Mouse (Mus musculus) MEL (cell line): ENCODE measurements around the gene Pld5. TPM values are rescaled to one million over a fixed set of nuclear protein-coding genes. Genes with fewer than 3 reads are reported as not detected.

ENCODE experiments used
- DNase-seq: peaks from one replicate; pipeline ENCODE4 v3.0.0; 2011; ENCODE audit warnings: low read depth, low spot score
- H3K27ac ChIP-seq: 2 replicates; pipeline ENCODE4 v1.5.1; 2012; ENCODE audit warnings: low read depth, mild to moderate bottlenecking, control low read depth, low read length, moderate library complexity; ENCODE audit not compliant: control insufficient read depth
- H3K27me3 ChIP-seq, 2 experiments: fragments of 150-350 bp in 1 of 2; sonication (generic) in 1 of 2; 2 replicates each; pipeline ENCODE4 v1.6.1; 2012; ENCODE audit warnings: low read length in 2 of 2, mild to moderate bottlenecking in 2 of 2, improper control_type of control experiment in 1 of 2, moderate library complexity in 1 of 2; ENCODE audit not compliant: insufficient read depth in 2 of 2, control insufficient read depth in 1 of 2
- H3K36me3 ChIP-seq, 2 experiments: 2 replicates each; pipeline ENCODE4 v1.6.1; 2012 to 2014; ENCODE audit warnings: low read length in 2 of 2, improper control_type of control experiment in 1 of 2, inconsistent platforms in 1 of 2, mild to moderate bottlenecking in 1 of 2; ENCODE audit not compliant: insufficient read depth in 2 of 2, control insufficient read depth in 1 of 2
- H3K4me1 ChIP-seq, 2 experiments: fragments of 150-350 bp in 1 of 2; sonication (generic) in 1 of 2; 2 replicates each; pipeline ENCODE4 v1.6.1; 2012; ENCODE audit warnings: low read length in 2 of 2, improper control_type of control experiment in 1 of 2, mild to moderate bottlenecking in 1 of 2; ENCODE audit not compliant: insufficient read depth in 2 of 2, control insufficient read depth in 1 of 2
- H3K4me3 ChIP-seq, 2 experiments: fragments of 150-350 bp in 1 of 2; sonication (generic) in 1 of 2; 2 replicates each; pipeline ENCODE4 v1.5.1; 2012; ENCODE audit warnings: low read depth in 2 of 2, low read length in 2 of 2, mild to moderate bottlenecking in 2 of 2, moderate library complexity in 2 of 2, control low read depth in 1 of 2, improper control_type of control experiment in 1 of 2; ENCODE audit not compliant: control insufficient read depth in 1 of 2, insufficient read depth in 1 of 2
- H3K79me2 ChIP-seq: 2 replicates; pipeline ENCODE4 v1.6.1; 2012; ENCODE audit warnings: mild to moderate bottlenecking, low read length, moderate library complexity; ENCODE audit not compliant: control insufficient read depth, poor library complexity, insufficient read depth
- H3K9ac ChIP-seq: 2 replicates; pipeline ENCODE4 v1.6.1; 2012; ENCODE audit warnings: low read depth, mild to moderate bottlenecking, control low read depth, low read length, moderate library complexity; ENCODE audit not compliant: control insufficient read depth, poor library complexity, severe bottlenecking
- H3K9me3 ChIP-seq: fragments of 150-350 bp; sonication (generic); replicated peaks from 2 replicates; pipeline ENCODE4 v1.6.1; 2012; ENCODE audit warnings: mild to moderate bottlenecking, low read length, improper control_type of control experiment, moderate library complexity; ENCODE audit not compliant: insufficient read depth
- E2F4 ChIP-seq: IDR thresholded peaks from 2 replicates; pipeline ENCODE4 v1.6.1; 2011; ENCODE audit warnings: low read depth, low read length, improper control_type of control experiment, borderline replicate concordance
- EP300 ChIP-seq, 2 experiments: IDR thresholded peaks; 2 replicates each; pipeline ENCODE4 v1.6.1; 2011; ENCODE audit warnings: improper control_type of control experiment in 2 of 2, low read length in 2 of 2, low read depth in 1 of 2, mild to moderate bottlenecking in 1 of 2
- GATA1 ChIP-seq: IDR thresholded peaks from 2 replicates; pipeline ENCODE4 v1.6.1; 2011; ENCODE audit warnings: low read depth, low read length, improper control_type of control experiment
- HCFC1 ChIP-seq: IDR thresholded peaks from 2 replicates; pipeline ENCODE4 v1.6.1; 2012; ENCODE audit warnings: low read depth, mild to moderate bottlenecking, inconsistent platforms, low read length, improper control_type of control experiment, moderate library complexity
- MAFK ChIP-seq: IDR thresholded peaks from 2 replicates; pipeline ENCODE4 v1.6.1; 2011; ENCODE audit warnings: low read depth, mild to moderate bottlenecking, low read length, improper control_type of control experiment, borderline replicate concordance
- MAX ChIP-seq: IDR thresholded peaks from 2 replicates; pipeline ENCODE4 v1.6.1; 2011; ENCODE audit warnings: low read length, improper control_type of control experiment
- MAZ ChIP-seq: IDR thresholded peaks from 2 replicates; pipeline ENCODE4 v1.6.1; 2012; ENCODE audit warnings: low read depth, mild to moderate bottlenecking, inconsistent platforms, low read length, improper control_type of control experiment
- MYB ChIP-seq: IDR thresholded peaks from 2 replicates; pipeline ENCODE4 v1.6.1; 2011; ENCODE audit warnings: mild to moderate bottlenecking, low read depth, low read length, improper control_type of control experiment
- RCOR1 ChIP-seq: IDR thresholded peaks from 2 replicates; pipeline ENCODE4 v1.6.1; 2012; ENCODE audit warnings: low read depth, mild to moderate bottlenecking, inconsistent platforms, low read length, improper control_type of control experiment
- SIN3A ChIP-seq: IDR thresholded peaks from 2 replicates; pipeline ENCODE4 v1.6.1; 2012; ENCODE audit warnings: low read length, improper control_type of control experiment, inconsistent platforms
- TBP ChIP-seq: IDR thresholded peaks from 2 replicates; pipeline ENCODE4 v1.8.0; 2011; ENCODE audit warnings: low read depth, low read length, improper control_type of control experiment
- UBTF ChIP-seq: IDR thresholded peaks from 2 replicates; pipeline ENCODE4 v1.6.1; 2012; ENCODE audit warnings: low read depth, mild to moderate bottlenecking, inconsistent platforms, low read length, improper control_type of control experiment, moderate library complexity, borderline replicate concordance; ENCODE audit not compliant: insufficient read depth
- ZKSCAN1 ChIP-seq: IDR thresholded peaks from 2 replicates; pipeline ENCODE4 v1.6.1; 2012; ENCODE audit warnings: low read depth, mild to moderate bottlenecking, inconsistent platforms, low read length, improper control_type of control experiment, moderate library complexity
- polyA plus RNA-seq, 2 experiments: library from polyadenylated mRNA; stranded (reverse) in 1 of 2; unstranded in 1 of 2; fragments of >175 nt in 1 of 2; fragments of >200 nt in 1 of 2; gene quantifications; 2 replicates each; pipeline versions ENCODE4 v1.2.1 to v1.2.4; 2012; ENCODE audit warnings: low replicate concordance in 2 of 2, low read depth in 1 of 2; ENCODE audit not compliant: insufficient read length in 2 of 2, insufficient read depth in 1 of 2, missing spikeins in 1 of 2
- total RNA-seq: library from RNA; depleted of rRNA; stranded (reverse); fragments of 300-350 nt; gene quantifications from 2 replicates; pipeline ENCODE4 v1.2.3, GENCODE M21; 2012

Pld5 gene
- total and polyA plus RNA-seq, 3 experiments = 0.01 TPM; not detected in 2

GRCm38 (mm10) chr1:176247885-176248716 lies 27.0 kb downstream of the Pld5 start:
- Histone ChIP-seq H3K4me3 (no peak overlapping the region), H3K27me3 (no peaks in the 10 kb centered on the region), H3K9me3 (no peaks in the 10 kb centered on the region), H3K36me3 (no peaks in the 10 kb centered on the region), H3K9ac (no peak overlapping the region), H3K4me1 (no peaks in the 10 kb centered on the region), H3K79me2 (no peaks in the 10 kb centered on the region), H3K27ac (no peak overlapping the region)
- DNase-seq = no peak
- TF ChIP-seq E2F4 = no peak

GRCm38 (mm10) chr1:176239199-176239598 lies 35.9 kb downstream of the Pld5 start:
- Histone ChIP-seq H3K36me3 (no peaks in the 10 kb centered on the region), H3K27ac (no peak overlapping the region), H3K79me2 (no peaks in the 10 kb centered on the region), H3K27me3 (no peaks in the 10 kb centered on the region; a peak in 1 of 4 replicates), H3K4me3 (no peak overlapping the region), H3K9me3 (no peaks in the 10 kb centered on the region), H3K4me1 (no peaks in the 10 kb centered on the region), H3K9ac (no peak overlapping the region)
- no peak for DNase-seq
- TF ChIP-seq ZKSCAN1 (no peak), TBP (no peak), EP300 (IDR thresholded peaks at IDR 0.05; ENCODE audit: low read depth in 1 of 2, low read length in 2 of 2) (no peak)

GRCm38 (mm10) chr1:176223794-176224193 lies 51.3 kb downstream of the Pld5 start:
- Histone ChIP-seq H3K4me1 (no peaks in the 10 kb centered on the region), H3K9me3 (no peaks in the 10 kb centered on the region), H3K9ac (no peak overlapping the region), H3K27me3 (no peaks in the 10 kb centered on the region), H3K79me2 (no peaks in the 10 kb centered on the region), H3K27ac (no peak overlapping the region), H3K36me3 (no peaks in the 10 kb centered on the region), H3K4me3 (no peak overlapping the region)
- no peak for TF ChIP-seq SIN3A
- TF ChIP-seq RCOR1 = no peak
- no peak for TF ChIP-seq MAX
- no peak for TF ChIP-seq MAZ
- no peak for TF ChIP-seq UBTF
- no peak for TF ChIP-seq GATA1
- no peak for TF ChIP-seq MYB
- TF ChIP-seq MAFK = no peak
- no peak for TF ChIP-seq HCFC1
- DNase-seq = no peak
